Mouse (Mus musculus) liver, embryonic 11.5 days (tissue): ENCODE results near the gene Atmin. TPM values are rescaled to one million over a fixed set of nuclear protein-coding genes. Genes with fewer than 3 reads are reported as not detected.

Experiments used
- ATAC-seq: fragments of 200-750 bp; cut with Nextera tagmentation; replicated peaks from 2 replicates; pipeline ENCODE4 v1.8.0; 2017; ENCODE audit warnings: moderate number of reproducible peaks, mild to moderate bottlenecking, moderate TSS enrichment, moderate library complexity; ENCODE audit not compliant: low FRiP score
- DNase-seq: peaks from one replicate; pipeline ENCODE4 v3.0.0-alpha.2; 2017; ENCODE audit warnings: low spot score
- H3K27ac ChIP-seq: fragments of 300-500 bp; sonication (generic); 2 replicates; pipeline ENCODE4 v1.5.1; 2014; ENCODE audit warnings: mild to moderate bottlenecking, low read depth, low read length, control low read depth
- H3K27me3 ChIP-seq: fragments of 300-500 bp; sonication (generic); replicated peaks from 2 replicates; pipeline ENCODE4 v1.6.1; 2014; ENCODE audit warnings: low read length, mixed read lengths; ENCODE audit not compliant: control insufficient read depth, insufficient read depth
- H3K36me3 ChIP-seq: fragments of 300-500 bp; sonication (generic); 2 replicates; pipeline ENCODE4 v1.6.1; 2014; ENCODE audit warnings: mild to moderate bottlenecking, low read length, moderate library complexity, mixed read lengths; ENCODE audit not compliant: control insufficient read depth, insufficient read depth
- H3K4me1 ChIP-seq: fragments of 300-500 bp; sonication (generic); replicated peaks from 2 replicates; pipeline ENCODE4 v1.6.1; 2014; ENCODE audit warnings: low read length, mixed read lengths; ENCODE audit not compliant: control insufficient read depth, insufficient read depth
- H3K4me2 ChIP-seq: fragments of 300-500 bp; sonication (generic); 2 replicates; pipeline ENCODE4 v1.6.1; 2014; ENCODE audit warnings: mild to moderate bottlenecking, control low read depth, moderate library complexity
- H3K4me3 ChIP-seq: fragments of 300-500 bp; sonication (generic); 2 replicates; pipeline ENCODE4 v1.5.1; 2014; ENCODE audit warnings: low read depth, low read length, control low read depth
- H3K9ac ChIP-seq: fragments of 300-500 bp; sonication (generic); 2 replicates; pipeline ENCODE4 v1.6.1; 2014; ENCODE audit warnings: low read depth, low read length, control low read depth
- H3K9me3 ChIP-seq: fragments of 300-500 bp; sonication (generic); 2 replicates; pipeline ENCODE4 v1.6.1; 2016; ENCODE audit warnings: low read length, inconsistent platforms, mixed read lengths; ENCODE audit not compliant: control insufficient read depth
- WGBS: fragments of 180-500 bp; shearing (Covaris S2); extraction: QIAGEN DNeasy Blood & Tissue Kit; methylation state at CpG from one replicate; pipeline ENCODE4 v1.1.7; 2014; 5-methylcytosine and 5-hydroxymethylcytosine counted together
- polyA plus RNA-seq: library from polyadenylated mRNA; unstranded; fragments of >200 nt; fragmentation: Nextera tagmentation; extraction: Ambion mirVana; gene quantifications from 2 replicates; pipeline ENCODE4 v1.2.1, GENCODE M21; 2014

The Atmin gene
- polyA plus RNA-seq, result 13.1 and 13.3 TPM in 2 replicates

DNA sequence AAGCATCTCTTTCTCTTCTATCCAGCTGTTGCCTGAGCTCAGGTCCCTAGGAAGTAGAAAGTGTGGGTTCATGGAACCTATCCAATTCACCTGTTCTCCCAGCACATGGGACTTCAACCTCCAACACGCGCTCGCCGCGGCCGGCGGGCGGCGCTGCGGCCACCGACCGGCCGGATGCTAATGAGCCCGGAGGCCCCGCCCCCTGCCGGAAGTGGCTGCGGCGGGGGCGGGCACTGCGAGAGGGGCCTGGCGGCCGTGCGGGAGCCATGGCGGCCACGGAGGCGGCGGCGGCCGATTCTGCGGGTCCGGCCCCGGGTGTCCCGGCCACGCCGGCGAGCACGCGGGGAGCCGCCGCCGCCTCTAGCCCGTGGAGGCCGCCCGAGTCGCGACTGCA is at the start of gene Atmin:
Atmin (plus strand) TSS at position 233 of the 394 bp plus-strand sequence.
- H3K9ac ChIP-seq, result peak within 1 kb of the TSS; percentile 89
- peaks cover 45% of the 10 kb centered on the region for H3K4me1 ChIP-seq
- DNase-seq, result peak; percentile 87
- under 1% methylated on average over 46 of the region's 46 CpGs for WGBS
- peak within 1 kb of the TSS; percentile 53 for H3K27ac ChIP-seq
- H3K36me3 ChIP-seq, result peaks cover under 1% of the 10 kb centered on the region; the same call in 1 of the 2 replicates
- H3K27me3 ChIP-seq, result no peaks in the 10 kb centered on the region
- H3K9me3 ChIP-seq, result no peaks in the 10 kb centered on the region
- H3K4me3 ChIP-seq, result peak within 1 kb of the TSS; percentile 99
- H3K4me2 ChIP-seq, result peak within 1 kb of the TSS; percentile 95
- peak; percentile 79 for ATAC-seq

DNA sequence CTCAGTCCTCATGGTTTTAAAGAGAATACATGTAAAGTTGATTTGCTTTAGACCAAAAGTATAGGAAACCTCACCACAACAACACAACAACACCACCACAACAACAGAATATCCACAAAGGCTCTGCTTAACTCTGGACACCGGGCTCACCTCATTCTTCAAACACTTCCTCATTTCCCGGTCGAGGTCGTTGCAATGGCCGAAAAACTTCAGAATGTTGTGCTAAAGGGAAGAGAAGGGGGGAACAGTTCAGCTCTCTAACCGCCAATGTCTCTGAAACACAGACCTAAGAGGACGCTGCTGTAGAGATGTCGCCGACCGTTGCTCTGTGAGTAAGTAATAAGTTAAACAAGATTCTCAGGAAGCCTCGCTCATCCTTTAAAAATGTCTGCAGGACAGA is 49.3 kb upstream of the Atmin start:
- Histone ChIP-seq H3K4me1 (no peaks in the 10 kb centered on the region), H3K9ac (no peak overlapping the region), H3K4me3 (no peak overlapping the region), H3K9me3 (peaks cover 4% of the 10 kb centered on the region; the same call in 1 of the 2 replicates), H3K27me3 (no peaks in the 10 kb centered on the region), H3K36me3 (peaks cover 9% of the 10 kb centered on the region; the same call in 1 of the 2 replicates), H3K27ac (no peak overlapping the region), H3K4me2 (no peak overlapping the region)
- DNase-seq (no peak), ATAC-seq (no peak)
- WGBS, result 75% methylated on average over 11 of the region's 11 CpGs

DNA sequence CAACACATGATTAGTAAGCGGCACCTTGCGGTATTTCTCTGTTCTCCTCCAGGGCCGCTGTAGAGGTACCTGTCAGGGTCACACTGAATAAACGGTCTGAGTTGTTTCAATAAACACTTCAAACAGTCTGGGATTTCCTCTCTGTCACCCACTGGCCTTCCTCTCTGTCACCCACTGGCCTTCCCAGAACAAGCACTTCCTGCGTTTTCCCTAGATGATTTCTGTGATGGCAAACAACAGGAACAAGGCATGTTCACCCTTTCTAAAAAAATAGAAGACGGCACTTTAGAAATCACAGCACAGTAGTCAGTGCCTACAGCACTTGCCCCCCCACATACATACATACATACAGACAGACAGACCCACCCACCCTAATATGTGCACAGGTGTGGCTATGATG is 47.7 kb upstream of the Atmin start:
- ATAC-seq, result no peak
- no peaks in the 10 kb centered on the region for H3K4me1 ChIP-seq
- no peak overlapping the region for H3K27ac ChIP-seq
- no peak overlapping the region for H3K9ac ChIP-seq
- peaks cover 4% of the 10 kb centered on the region; the same call in 1 of the 2 replicates for H3K9me3 ChIP-seq
- H3K36me3 ChIP-seq, result peaks cover 4% of the 10 kb centered on the region; the same call in 1 of the 2 replicates
- DNase-seq, result no peak
- H3K27me3 ChIP-seq, result no peaks in the 10 kb centered on the region
- H3K4me2 ChIP-seq, result no peak overlapping the region
- 91% methylated on average over 6 of the region's 6 CpGs for WGBS
- no peak overlapping the region for H3K4me3 ChIP-seq

DNA sequence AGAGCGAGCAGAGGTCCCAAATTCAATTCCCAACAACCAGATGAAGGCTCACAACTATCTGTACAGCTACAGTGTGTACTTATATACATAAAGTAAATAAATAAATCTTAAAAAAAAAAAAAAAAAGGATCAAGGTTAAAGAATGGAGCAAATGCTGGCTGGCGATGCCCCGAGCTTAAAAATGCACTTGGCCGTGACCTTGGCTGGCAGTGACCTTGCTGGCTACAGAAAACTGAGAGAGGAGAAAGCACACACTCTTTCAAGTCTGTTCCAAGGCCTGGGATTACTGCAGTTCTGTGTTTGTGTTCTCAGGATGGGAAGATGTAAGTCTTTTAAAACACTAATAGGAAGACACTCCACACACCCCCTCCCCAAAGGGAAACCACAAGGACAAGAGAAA is 38.5 kb upstream of the Atmin start:
- no peak overlapping the region for H3K4me3 ChIP-seq
- ATAC-seq (no peak), DNase-seq (no peak)
- no peaks in the 10 kb centered on the region for H3K4me1 ChIP-seq
- H3K36me3 ChIP-seq, result peaks cover 12% of the 10 kb centered on the region; the same call in 1 of the 2 replicates
- H3K9ac ChIP-seq, result no peak overlapping the region
- no peak overlapping the region for H3K27ac ChIP-seq
- no peaks in the 10 kb centered on the region for H3K9me3 ChIP-seq
- no peaks in the 10 kb centered on the region for H3K27me3 ChIP-seq
- WGBS, result 98% methylated on average over 4 of the region's 4 CpGs
- no peak overlapping the region for H3K4me2 ChIP-seq

DNA sequence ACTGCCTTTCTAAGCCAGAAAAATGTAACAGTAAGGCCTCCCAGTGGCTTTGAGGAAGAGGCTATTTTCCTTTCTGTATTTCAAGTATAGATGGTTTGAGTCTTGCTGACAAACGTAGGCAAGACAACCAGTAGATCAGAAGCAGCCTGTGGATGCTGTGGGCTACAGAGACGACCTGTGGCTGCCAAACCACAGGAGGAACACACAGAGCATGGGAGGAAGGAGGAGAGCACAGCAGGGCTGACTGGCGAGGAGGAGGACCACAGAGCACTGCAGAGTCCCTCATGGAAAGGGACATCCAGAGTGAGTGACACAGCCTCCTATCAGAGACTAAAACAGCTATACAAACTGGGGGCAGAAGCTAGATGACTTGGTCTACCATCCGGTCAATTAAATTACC is 37.9 kb upstream of the Atmin start:
- H3K4me1 ChIP-seq, result no peaks in the 10 kb centered on the region
- H3K27me3 ChIP-seq, result no peaks in the 10 kb centered on the region
- H3K36me3 ChIP-seq, result peaks cover 14% of the 10 kb centered on the region; the same call in 1 of the 2 replicates
- no peak overlapping the region for H3K27ac ChIP-seq
- DNase-seq (no peak), ATAC-seq (no peak; the same call in 1 of the 2 replicates)
- no peak overlapping the region for H3K4me2 ChIP-seq
- no peak overlapping the region for H3K4me3 ChIP-seq
- no peaks in the 10 kb centered on the region for H3K9me3 ChIP-seq
- 77% methylated on average over 4 of the region's 4 CpGs for WGBS
- H3K9ac ChIP-seq, result no peak overlapping the region

DNA sequence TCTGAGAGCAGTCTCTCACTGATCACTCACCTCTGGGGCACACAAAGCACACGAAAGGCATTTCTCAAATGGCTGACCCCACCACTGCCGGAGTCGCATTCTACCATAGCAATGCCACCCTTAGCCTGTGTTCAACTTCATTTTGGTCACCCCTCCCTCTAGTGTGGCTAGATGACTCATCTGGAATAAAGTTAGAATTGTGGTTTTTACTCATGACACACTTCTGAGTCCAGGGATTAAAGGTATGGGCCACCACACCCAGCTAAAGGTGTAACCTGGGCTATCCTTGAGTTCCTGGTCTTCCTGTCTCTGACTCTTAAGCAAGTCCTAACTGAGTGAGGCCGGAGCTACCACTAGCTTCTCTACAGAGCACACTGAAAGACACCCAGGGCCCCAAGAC is 37.4 kb upstream of the Atmin start:
- H3K36me3 ChIP-seq, result peaks cover 14% of the 10 kb centered on the region; the same call in 1 of the 2 replicates
- H3K4me2 ChIP-seq, result no peak overlapping the region
- H3K27ac ChIP-seq, result no peak overlapping the region
- DNase-seq, result no peak
- ATAC-seq, result no peak
- 88% methylated on average over 4 of the region's 4 CpGs for WGBS
- no peak overlapping the region for H3K4me3 ChIP-seq
- H3K27me3 ChIP-seq, result no peaks in the 10 kb centered on the region
- H3K9ac ChIP-seq, result no peak overlapping the region
- no peaks in the 10 kb centered on the region for H3K4me1 ChIP-seq
- H3K9me3 ChIP-seq, result no peaks in the 10 kb centered on the region

DNA sequence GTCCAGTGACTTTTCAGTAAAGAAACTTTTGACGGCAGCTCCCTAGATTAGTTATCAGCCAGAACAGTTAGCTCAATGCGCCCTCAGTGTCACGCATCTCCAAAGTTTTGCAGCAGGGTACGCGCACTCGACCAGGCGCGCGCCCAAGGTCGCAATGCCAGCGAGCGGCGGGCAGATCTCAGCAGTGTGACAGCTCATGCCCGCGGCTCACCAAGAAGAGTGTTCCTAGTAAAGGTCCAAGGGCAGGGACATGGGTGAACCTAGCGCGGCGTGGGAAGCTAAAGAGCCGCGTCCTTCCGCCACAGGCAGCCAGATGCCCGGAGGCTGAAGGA is 22.2 kb upstream of the Atmin start:
- Histone ChIP-seq H3K9me3 (no peaks in the 10 kb centered on the region), H3K36me3 (0 out of 2 replicates have a peak, but pooled peaks cover 11% of the 10 kb centered on the region), H3K27me3 (no peaks in the 10 kb centered on the region), H3K9ac (peak overlapping the region; percentile 88), H3K27ac (peak overlapping the region; percentile 78), H3K4me2 (peak overlapping the region; percentile 68), H3K4me1 (peaks cover 5% of the 10 kb centered on the region), H3K4me3 (peak overlapping the region; percentile 80)
- under 1% methylated on average over 22 of the region's 22 CpGs for WGBS
- peak; percentile 68 for ATAC-seq
- no peak for DNase-seq

DNA sequence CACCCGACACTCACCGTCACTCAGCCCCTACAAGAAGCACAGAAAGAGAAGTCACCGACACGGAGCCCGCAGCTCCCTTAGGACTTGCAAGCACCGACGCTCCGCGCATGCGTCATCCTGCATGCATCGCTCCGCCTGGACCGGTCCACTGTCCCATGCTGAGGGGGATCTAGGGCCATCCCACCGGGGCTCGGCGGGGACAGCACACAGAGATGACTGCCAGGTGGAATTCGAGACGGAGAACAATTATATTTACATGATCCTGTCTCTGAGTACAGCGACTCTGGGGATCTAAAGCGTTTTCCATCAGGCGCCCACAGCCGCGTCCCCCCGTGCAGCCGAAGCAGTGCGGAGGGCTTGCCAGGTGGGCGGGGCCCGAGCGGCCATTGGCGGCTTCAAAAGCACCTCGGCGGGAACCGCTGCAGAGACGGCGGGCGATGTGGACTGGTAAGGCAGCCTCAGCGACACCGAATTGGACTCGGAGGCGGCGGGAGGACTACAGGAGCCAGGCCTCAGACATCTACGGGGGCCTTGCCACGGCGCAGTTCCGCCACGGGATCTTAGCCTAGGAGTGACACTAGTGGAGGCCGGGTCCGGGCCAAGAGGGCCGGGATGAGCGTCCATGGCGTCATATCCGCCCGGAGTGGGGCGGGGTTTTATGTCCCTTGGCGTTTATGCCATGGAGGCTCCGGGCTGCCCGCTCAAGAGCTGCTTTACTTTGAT is 21.7 kb upstream of the Atmin start, which contains the start of the genes Cmc2 and Cenpn:
Cmc2 (minus strand) TSS at position 119 of the 723 bp plus-strand sequence.
Cenpn (plus strand) TSS at position 394 of the 723 bp plus-strand sequence.
- Histone ChIP-seq H3K27me3 (no peaks in the 10 kb centered on the region), H3K4me1 (peaks cover 5% of the 10 kb centered on the region), H3K4me3 (peak within 1 kb of the TSS; percentile 80), H3K9ac (peak within 1 kb of the TSS; percentile 88), H3K36me3 (0 out of 2 replicates have a peak, but pooled peaks cover 7% of the 10 kb centered on the region), H3K27ac (peak within 1 kb of the TSS; percentile 78), H3K9me3 (no peaks in the 10 kb centered on the region), H3K4me2 (peak within 1 kb of the TSS; percentile 68)
- DNase-seq (peak; percentile 98), ATAC-seq (peak; percentile 93)
- 0% methylated on average over 57 of the region's 57 CpGs for WGBS
